Mouse (Mus musculus): ENCODE measurements around the gene Lyrm1. TPM values are rescaled to one million over a fixed set of nuclear protein-coding genes. Genes with fewer than 3 reads are reported as not detected.

Lyrm1 gene
- polyA plus RNA-seq, 1 experiment from 2014 or later: 7.7 TPM

DNA sequence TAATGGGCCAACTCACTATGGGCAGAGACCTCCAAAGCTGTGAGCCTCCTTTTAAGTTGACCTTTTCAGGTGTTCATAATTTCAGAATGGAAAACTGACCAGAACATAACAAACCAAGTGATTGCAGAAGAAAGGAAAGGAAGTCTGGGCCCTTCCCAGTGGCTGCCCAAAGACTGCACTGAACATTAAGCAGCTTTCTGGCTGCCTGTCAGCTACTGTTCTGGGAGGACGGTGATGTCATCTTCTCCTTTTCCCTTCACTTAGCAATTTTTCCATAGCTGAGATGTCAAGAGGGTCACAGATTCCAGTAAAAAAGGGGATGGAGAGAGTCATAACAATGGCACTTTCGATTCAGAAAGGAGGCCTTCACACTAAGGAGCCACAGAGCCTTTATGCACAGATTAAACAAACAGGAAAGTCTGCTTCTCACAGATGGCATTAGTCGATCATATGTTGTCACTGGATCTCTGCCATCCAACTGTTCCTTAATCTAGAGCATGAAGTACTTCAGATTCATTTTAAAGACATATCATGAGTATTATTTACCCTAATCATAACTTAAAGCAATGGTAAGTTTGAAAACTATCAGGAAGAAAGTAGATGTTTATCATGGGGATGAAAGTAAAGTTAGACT, 89.7 kb downstream of the Lyrm1 start:
- Histone ChIP-seq H3K9me3 (no peaks in the 10 kb centered on the region), H3K27ac (no peak overlapping the region), H3K27me3 (ENCODE audit: insufficient read depth, poor library complexity, severe bottlenecking) (no peaks in the 10 kb centered on the region), H3K36me3 (no peaks in the 10 kb centered on the region), H3K4me1 (no peaks in the 10 kb centered on the region), H3K4me3 (no peak overlapping the region)
- DNase-seq (ENCODE audit: low spot score): no peak
- 55% methylated on average over 3 of the region's 3 CpGs for WGBS

DNA sequence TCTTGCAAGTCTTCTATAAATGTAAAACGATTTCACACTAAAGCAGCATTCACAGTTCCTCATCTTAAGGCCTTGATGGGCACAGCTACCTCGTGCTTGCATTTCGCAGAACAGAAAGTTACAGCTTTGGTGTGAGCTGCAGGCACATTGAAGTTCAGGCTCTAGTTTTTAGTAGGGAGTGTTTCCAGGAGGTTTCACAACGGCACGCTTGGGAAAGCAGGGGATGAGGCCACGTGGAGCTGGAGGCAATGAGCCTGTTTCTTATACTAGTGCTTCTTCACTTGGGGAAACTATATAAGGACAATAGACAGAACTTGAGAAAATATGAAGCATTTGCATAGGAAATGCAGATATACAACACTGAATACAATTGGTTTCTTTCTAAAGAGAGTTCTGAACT, 101.4 kb downstream of the Lyrm1 start:
- no peaks in the 10 kb centered on the region for H3K27me3 ChIP-seq (ENCODE audit: insufficient read depth, poor library complexity, severe bottlenecking)
- DNase-seq (ENCODE audit: low spot score): no peak
- H3K36me3 ChIP-seq: no peaks in the 10 kb centered on the region
- H3K27ac ChIP-seq: no peak overlapping the region
- H3K4me1 ChIP-seq: no peaks in the 10 kb centered on the region
- H3K4me3 ChIP-seq: no peak overlapping the region
- H3K9me3 ChIP-seq: no peaks in the 10 kb centered on the region
- WGBS: 76% methylated on average over 6 of the region's 6 CpGs

Other genes with a start within 250 kb of the Lyrm1 start
- not detected in 2 replicates for gene Acsm4, start 205.8 kb upstream of the Lyrm1 start, polyA plus RNA-seq (2016; fragmentation: Nextera tagmentation; extraction: Ambion mirVana)
- gene Thumpd1, start 175.1 kb upstream of the Lyrm1 start, polyA plus RNA-seq (2016; fragmentation: Nextera tagmentation; extraction: Ambion mirVana): 69.8 and 80.6 TPM in 2 replicates
- 0.12 and 0.33 TPM in 2 replicates for gene Acsm3, start 134.9 kb upstream of the Lyrm1 start, polyA plus RNA-seq (2016; fragmentation: Nextera tagmentation; extraction: Ambion mirVana)
- gene Rexo5, start 101.9 kb upstream of the Lyrm1 start, polyA plus RNA-seq (2016; fragmentation: Nextera tagmentation; extraction: Ambion mirVana): 21.2 and 23.5 TPM in 2 replicates
- 17.2 and 17.3 TPM in 2 replicates for gene Eri2, start 101.8 kb upstream of the Lyrm1 start, polyA plus RNA-seq (2016; fragmentation: Nextera tagmentation; extraction: Ambion mirVana)
- 7.4 and 10.1 TPM in 2 replicates for gene Dcun1d3, start 437 bp downstream of the Lyrm1 start, polyA plus RNA-seq (2016; fragmentation: Nextera tagmentation; extraction: Ambion mirVana)
- not detected in 2 replicates for gene Dnah3, start 199.4 kb downstream of the Lyrm1 start, polyA plus RNA-seq (2016; fragmentation: Nextera tagmentation; extraction: Ambion mirVana)
- 18.1 and 20.4 TPM in 2 replicates for gene Tmem159, start 206.5 kb downstream of the Lyrm1 start, polyA plus RNA-seq (2016; fragmentation: Nextera tagmentation; extraction: Ambion mirVana)
- gene Zp2, start 249.4 kb downstream of the Lyrm1 start, polyA plus RNA-seq (2016; fragmentation: Nextera tagmentation; extraction: Ambion mirVana): not detected in 2 replicates